Comparison of ENCODE assay signal across 13 mouse cellular contexts in the genomic region with DNA sequence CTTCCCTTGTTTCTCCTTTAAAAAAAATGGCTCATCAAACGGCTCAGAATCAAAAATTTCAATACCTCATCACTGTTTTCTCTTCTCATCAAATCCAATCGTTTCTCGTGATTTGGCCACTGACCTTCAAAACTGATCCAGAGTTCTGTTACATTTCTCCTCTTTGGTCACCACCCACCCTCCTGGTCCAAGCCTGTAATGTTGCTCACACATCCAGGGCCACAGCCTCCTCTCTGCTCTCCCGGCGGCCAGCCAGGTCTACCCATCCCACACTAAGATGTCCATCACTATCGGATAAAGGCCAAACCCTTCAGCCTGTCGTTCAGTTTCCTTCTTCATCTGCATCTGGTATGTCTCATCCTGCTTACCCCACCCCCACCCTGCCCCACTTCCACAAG. TPM values are rescaled to one million over a fixed set of nuclear protein-coding genes. Genes with fewer than 3 reads are reported as not detected.
DNase-seq lines count a peak whose midpoint lies in the region; ATAC-seq and TF ChIP-seq lines count a peak whose summit lies in the region.
"Had no signal": no experiment of that assay in that cellular context is flagged by ENCODE, and none has a peak within 500 bp of the region (broad histone marks: within the 10 kb centered on the region; RNA-seq: fewer than 3 reads in every experiment).

No protein-coding gene starts in this region.

- TF ChIP-seq CTCF in midbrain, postnatal 0 days (IDR thresholded peaks at IDR 0.05), result no peak

- no peak overlapping the region for H3K27ac ChIP-seq in forebrain, embryonic 13.5 days
- H3K27ac ChIP-seq in forebrain, embryonic 12.5 days, result no peak overlapping the region
- 0 out of 2 replicates have a peak overlapping the region, but pooled peaks have one; percentile 75 for H3K27ac ChIP-seq in hindbrain, embryonic 15.5 days (replicated peaks)
- no peak overlapping the region for H3K27ac ChIP-seq in hindbrain, embryonic 10.5 days
- no peak overlapping the region for H3K27ac ChIP-seq in neural tube, embryonic 14.5 days (ENCODE audit: low read depth, low read length)
- peak overlapping the region; percentile 81; the same call in 1 of the 2 replicates for H3K27ac ChIP-seq in midbrain, postnatal 0 days (ENCODE audit: low read depth, low read length)
- H3K27ac ChIP-seq: embryonic facial prominence, embryonic 13.5 days; gastrocnemius, adult 2 months; liver, embryonic 12.5 days had no signal

- peaks cover 17% of the 10 kb centered on the region for H3K27me3 ChIP-seq in forebrain, embryonic 13.5 days
- H3K27me3 ChIP-seq in forebrain, embryonic 12.5 days, result peaks cover 21% of the 10 kb centered on the region
- H3K27me3 ChIP-seq in hindbrain, embryonic 15.5 days, result peaks cover 5% of the 10 kb centered on the region; the same call in 1 of the 2 replicates
- peaks cover 51% of the 10 kb centered on the region for H3K27me3 ChIP-seq in hindbrain, embryonic 10.5 days (ENCODE audit: insufficient read depth, poor library complexity, severe bottlenecking)
- peaks cover 3% of the 10 kb centered on the region for H3K27me3 ChIP-seq in neural tube, embryonic 14.5 days (ENCODE audit: control insufficient read depth, insufficient read depth, low read length)
- no peaks in the 10 kb centered on the region for H3K27me3 ChIP-seq in midbrain, postnatal 0 days (ENCODE audit: insufficient read depth, low read length)

- ATAC-seq in forebrain, embryonic 13.5 days, result no peak
- no peak for ATAC-seq in forebrain, embryonic 12.5 days (ENCODE audit: low FRiP score)
- ATAC-seq in hindbrain, embryonic 15.5 days (ENCODE audit: low FRiP score, low read depth), result no peak
- no peak for ATAC-seq in neural tube, embryonic 14.5 days (ENCODE audit: low read depth)
- no peak for ATAC-seq in midbrain, postnatal 0 days (ENCODE audit: low FRiP score)
- no peak for ATAC-seq in CD4-positive, CD25-positive, alpha-beta regulatory T cell, adult 4 months
- ATAC-seq: liver, embryonic 12.5 days had no signal

- H3K4me3 ChIP-seq in forebrain, embryonic 13.5 days, result 0 out of 2 replicates have a peak overlapping the region, but pooled peaks have one; percentile 53
- no peak overlapping the region for H3K4me3 ChIP-seq in forebrain, embryonic 12.5 days (replicated peaks)
- peak overlapping the region; percentile 66 for H3K4me3 ChIP-seq in hindbrain, embryonic 15.5 days
- H3K4me3 ChIP-seq in hindbrain, embryonic 10.5 days, result no peak overlapping the region
- H3K4me3 ChIP-seq in neural tube, embryonic 14.5 days (ENCODE audit: low read depth, low read length), result no peak overlapping the region
- H3K4me3 ChIP-seq in midbrain, postnatal 0 days (ENCODE audit: low read depth, low read length), result peak overlapping the region; percentile 56; the same call in 1 of the 2 replicates
- H3K4me3 ChIP-seq: embryonic facial prominence, embryonic 13.5 days; gastrocnemius, adult 2 months; liver, embryonic 12.5 days had no signal

- H3K4me2 ChIP-seq in forebrain, embryonic 13.5 days, result no peak overlapping the region
- no peak overlapping the region for H3K4me2 ChIP-seq in forebrain, embryonic 12.5 days
- H3K4me2 ChIP-seq in hindbrain, embryonic 15.5 days, result peak overlapping the region; percentile 71
- peak overlapping the region; percentile 56; the same call in 1 of the 2 replicates for H3K4me2 ChIP-seq in neural tube, embryonic 14.5 days (ENCODE audit: low read depth, low read length)
- H3K4me2 ChIP-seq in midbrain, postnatal 0 days (ENCODE audit: low read depth, low read length, poor library complexity, severe bottlenecking), result peak overlapping the region; percentile 72
- H3K4me2 ChIP-seq: embryonic facial prominence, embryonic 13.5 days; liver, embryonic 12.5 days had no signal

- H3K4me1 ChIP-seq in forebrain, embryonic 13.5 days, result peaks cover 41% of the 10 kb centered on the region
- peaks cover 45% of the 10 kb centered on the region for H3K4me1 ChIP-seq in forebrain, embryonic 12.5 days
- H3K4me1 ChIP-seq in hindbrain, embryonic 15.5 days (replicated peaks), result peaks cover 62% of the 10 kb centered on the region
- H3K4me1 ChIP-seq in hindbrain, embryonic 10.5 days (replicated peaks), result peaks cover 45% of the 10 kb centered on the region
- peaks cover 20% of the 10 kb centered on the region for H3K4me1 ChIP-seq in neural tube, embryonic 14.5 days (ENCODE audit: control insufficient read depth, insufficient read depth, low read length)
- H3K4me1 ChIP-seq in midbrain, postnatal 0 days (ENCODE audit: insufficient read depth, low read length), result peaks cover 20% of the 10 kb centered on the region

- H3K9me3 ChIP-seq in forebrain, embryonic 13.5 days (replicated peaks), result no peaks in the 10 kb centered on the region
- H3K9me3 ChIP-seq in forebrain, embryonic 12.5 days, result 0 out of 2 replicates have a peak, but pooled peaks cover 3% of the 10 kb centered on the region
- H3K9me3 ChIP-seq in hindbrain, embryonic 15.5 days, result no peaks in the 10 kb centered on the region
- H3K9me3 ChIP-seq in hindbrain, embryonic 10.5 days, result no peaks in the 10 kb centered on the region
- H3K9me3 ChIP-seq in neural tube, embryonic 14.5 days (ENCODE audit: control insufficient read depth, low read length), result no peaks in the 10 kb centered on the region
- no peaks in the 10 kb centered on the region for H3K9me3 ChIP-seq in midbrain, postnatal 0 days (ENCODE audit: low read length)
- H3K9me3 ChIP-seq: embryonic facial prominence, embryonic 13.5 days; forebrain, embryonic 10.5 days; liver, embryonic 12.5 days had no signal

- H3K9ac ChIP-seq in forebrain, embryonic 13.5 days, result no peak overlapping the region
- no peak overlapping the region for H3K9ac ChIP-seq in forebrain, embryonic 12.5 days
- no peak overlapping the region for H3K9ac ChIP-seq in hindbrain, embryonic 15.5 days
- H3K9ac ChIP-seq in neural tube, embryonic 14.5 days (replicated peaks; ENCODE audit: low read depth, low read length), result no peak overlapping the region
- no peak overlapping the region for H3K9ac ChIP-seq in midbrain, postnatal 0 days (replicated peaks; ENCODE audit: low read length, poor library complexity, severe bottlenecking)
- H3K9ac ChIP-seq: embryonic facial prominence, embryonic 13.5 days; liver, embryonic 12.5 days; liver, postnatal 0 days had no signal

- no peak for DNase-seq in hindbrain, embryonic 10.5 days (ENCODE audit: low spot score)
- no peak for DNase-seq in neural tube, embryonic 10.5 days (ENCODE audit: extremely low spot score, low spot score)
- no peak for DNase-seq in midbrain, postnatal 0 days (ENCODE audit: low spot score)

- no peaks in the 10 kb centered on the region for H3K36me3 ChIP-seq in forebrain, embryonic 13.5 days (ENCODE audit: poor library complexity, severe bottlenecking)
- no peaks in the 10 kb centered on the region for H3K36me3 ChIP-seq in forebrain, embryonic 12.5 days (replicated peaks)
- H3K36me3 ChIP-seq in hindbrain, embryonic 15.5 days, result no peaks in the 10 kb centered on the region
- no peaks in the 10 kb centered on the region for H3K36me3 ChIP-seq in hindbrain, embryonic 10.5 days
- no peaks in the 10 kb centered on the region for H3K36me3 ChIP-seq in neural tube, embryonic 14.5 days (ENCODE audit: control insufficient read depth, insufficient read depth, low read length)
- H3K36me3 ChIP-seq in midbrain, postnatal 0 days (ENCODE audit: insufficient read depth, low read length), result no peaks in the 10 kb centered on the region
- H3K36me3 ChIP-seq: embryonic facial prominence, embryonic 13.5 days; forebrain, embryonic 10.5 days; liver, embryonic 12.5 days had no signal

- WGBS in forebrain, embryonic 13.5 days, result 55% methylated on average over 7 of the region's 7 CpGs
- 54% methylated on average over 7 of the region's 7 CpGs for WGBS in forebrain, embryonic 12.5 days
- 53% methylated on average over 7 of the region's 7 CpGs for WGBS in hindbrain, embryonic 15.5 days
- WGBS in hindbrain, embryonic 10.5 days, result 56% methylated on average over 7 of the region's 7 CpGs
- 51% methylated on average over 7 of the region's 7 CpGs for WGBS in neural tube, embryonic 14.5 days
- WGBS in midbrain, postnatal 0 days, result 46% methylated on average over 7 of the region's 7 CpGs

RNA-seq across cellular contexts. Expression of gene Slc12a5, which starts 1.6 kb away (rescaled TPM):
- polyA plus RNA-seq in forebrain, embryonic 13.5 days (2015; fragmentation: Nextera tagmentation; extraction: Ambion mirVana), result 5.7 and 8.8 TPM in 2 replicates
- polyA plus RNA-seq in forebrain, embryonic 12.5 days (2016; fragmentation: Nextera tagmentation; extraction: Ambion mirVana), result 5.6 and 6.2 TPM in 2 replicates
- polyA plus RNA-seq in hindbrain, embryonic 15.5 days (2015; fragmentation: Nextera tagmentation; extraction: Ambion mirVana), result 55.2 and 60.5 TPM in 2 replicates
- polyA plus RNA-seq in hindbrain, embryonic 10.5 days (2016; fragmentation: Nextera tagmentation; extraction: Ambion mirVana), result 3.1 and 5.1 TPM in 2 replicates
- 51.5 and 68.8 TPM in 2 replicates for polyA plus RNA-seq in neural tube, embryonic 14.5 days (2014; fragmentation: Nextera tagmentation; extraction: Ambion mirVana)
- 311 and 368 TPM in 2 replicates for total RNA-seq in midbrain, postnatal 0 days (2014; rRNA removed)
- 83.5 and 86.4 TPM in 2 replicates for polyA plus RNA-seq in midbrain, postnatal 0 days (2015; fragmentation: Nextera tagmentation; extraction: Ambion mirVana)
- under 1 TPM in 1 of 2 experiments, not detected in 1; 0.31 TPM for polyA plus RNA-seq in CD4-positive, CD25-positive, alpha-beta regulatory T cell, adult 4 months (2017; shearing (Covaris generic))

RNA-seq across cellular contexts. Expression of gene Mmp9, which starts 21.6 kb away (rescaled TPM):
- 8.6 and 10.6 TPM in 2 replicates for polyA plus RNA-seq in forebrain, embryonic 13.5 days (2015; fragmentation: Nextera tagmentation; extraction: Ambion mirVana)
- 3.6 and 4.4 TPM in 2 replicates for polyA plus RNA-seq in forebrain, embryonic 12.5 days (2016; fragmentation: Nextera tagmentation; extraction: Ambion mirVana)
- 27.0 and 37.2 TPM in 2 replicates for polyA plus RNA-seq in hindbrain, embryonic 15.5 days (2015; fragmentation: Nextera tagmentation; extraction: Ambion mirVana)
- polyA plus RNA-seq in hindbrain, embryonic 10.5 days (2016; fragmentation: Nextera tagmentation; extraction: Ambion mirVana), result 0.56 and 1.2 TPM in 2 replicates
- 13.8 and 22.2 TPM in 2 replicates for polyA plus RNA-seq in neural tube, embryonic 14.5 days (2014; fragmentation: Nextera tagmentation; extraction: Ambion mirVana)
- 7.5 and 13.4 TPM in 2 replicates for total RNA-seq in midbrain, postnatal 0 days (2014; rRNA removed)
- 7.1 and 8.2 TPM in 2 replicates for polyA plus RNA-seq in midbrain, postnatal 0 days (2015; fragmentation: Nextera tagmentation; extraction: Ambion mirVana)
- polyA plus RNA-seq in CD4-positive, CD25-positive, alpha-beta regulatory T cell, adult 4 months (2017; shearing (Covaris generic)), result 1 to 10 TPM; 2.0 to 4.1 TPM

RNA-seq across cellular contexts. Expression of gene Zfp335, which starts 50.6 kb away (rescaled TPM):
- polyA plus RNA-seq in forebrain, embryonic 13.5 days (2015; fragmentation: Nextera tagmentation; extraction: Ambion mirVana), result 12.2 and 15.1 TPM in 2 replicates
- 18.3 and 19.1 TPM in 2 replicates for polyA plus RNA-seq in forebrain, embryonic 12.5 days (2016; fragmentation: Nextera tagmentation; extraction: Ambion mirVana)
- polyA plus RNA-seq in hindbrain, embryonic 15.5 days (2015; fragmentation: Nextera tagmentation; extraction: Ambion mirVana), result 13.7 and 18.3 TPM in 2 replicates
- 15.3 and 18.4 TPM in 2 replicates for polyA plus RNA-seq in hindbrain, embryonic 10.5 days (2016; fragmentation: Nextera tagmentation; extraction: Ambion mirVana)
- 14.3 and 14.5 TPM in 2 replicates for polyA plus RNA-seq in neural tube, embryonic 14.5 days (2014; fragmentation: Nextera tagmentation; extraction: Ambion mirVana)
- 28.9 and 29.0 TPM in 2 replicates for total RNA-seq in midbrain, postnatal 0 days (2014; rRNA removed)
- 11.1 and 11.4 TPM in 2 replicates for polyA plus RNA-seq in midbrain, postnatal 0 days (2015; fragmentation: Nextera tagmentation; extraction: Ambion mirVana)
- 1 to 10 TPM; 5.6 to 8.2 TPM for polyA plus RNA-seq in CD4-positive, CD25-positive, alpha-beta regulatory T cell, adult 4 months (2017; shearing (Covaris generic))

Comparison
In these comparisons a context has a peak if more than half of its experiments do, and no peak if none do; other contexts are left out.
1. H3K27ac ChIP-seq: peak in hindbrain, embryonic 15.5 days (single experiment) and midbrain, postnatal 0 days (single experiment); none in forebrain, embryonic 13.5 days (single experiment), forebrain, embryonic 12.5 days (single experiment), hindbrain, embryonic 10.5 days (single experiment) and neural tube, embryonic 14.5 days (single experiment).
2. H3K4me3 ChIP-seq: peak in forebrain, embryonic 13.5 days (single experiment), hindbrain, embryonic 15.5 days (single experiment) and midbrain, postnatal 0 days (single experiment); none in forebrain, embryonic 12.5 days (single experiment), hindbrain, embryonic 10.5 days (single experiment) and neural tube, embryonic 14.5 days (single experiment).
3. H3K4me2 ChIP-seq: peak in hindbrain, embryonic 15.5 days (single experiment), neural tube, embryonic 14.5 days (single experiment) and midbrain, postnatal 0 days (single experiment); none in forebrain, embryonic 13.5 days (single experiment) and forebrain, embryonic 12.5 days (single experiment).